Mouse (Mus musculus) left cerebral cortex, adult 11 months (tissue): ENCODE results near the gene Gm45521.
"Not testable (repeated sequence)": the region's sequence is repeated elsewhere in the genome, so short reads cannot be mapped to it uniquely, and the experiment has no call there.

Source experiments
- DNase-seq: peaks from one replicate; pipeline ENCODE4 v3.0.0; 2022; ENCODE audit warnings: low spot score

Gene Gm45521

DNA sequence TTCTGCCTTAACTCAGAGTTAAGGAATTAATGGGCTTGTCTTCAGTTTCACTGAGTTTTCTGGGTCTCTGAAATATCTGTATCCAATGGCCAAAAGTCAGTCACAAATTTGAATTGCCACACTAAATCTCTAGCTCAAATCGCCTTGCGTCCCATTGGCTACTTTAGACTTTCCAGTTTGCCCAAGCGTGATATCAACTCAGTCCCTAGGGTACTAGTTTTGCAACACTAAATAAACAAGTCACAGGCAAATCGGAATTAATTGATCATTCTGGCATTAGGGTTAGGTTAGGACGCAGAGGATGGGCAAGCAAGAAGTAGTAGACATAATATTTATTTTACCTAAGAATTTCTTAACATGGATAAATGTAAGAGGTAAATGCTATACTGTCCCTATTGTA lies 43.2 kb downstream of the Gm45521 start:
- DNase-seq = no peak

- DNase-seq = no peak
These were observed 44.0 kb downstream of the Gm45521 start for GRCm38 (mm10) chr14:8000831-8001685.

GRCm38 (mm10) chr14:8002432-8003092 lies 45.5 kb downstream of the Gm45521 start, which contains the start of gene Abhd6:
Gene Abhd6, plus strand, starts transcription at chr14:8002902.
- DNase-seq = peak; percentile 81

GRCm38 (mm10) chr14:8003093-8003670 lies 46.1 kb downstream of the Gm45521 start:
- DNase-seq = no peak

GRCm38 (mm10) chr14:8003727-8004670 lies 46.9 kb downstream of the Gm45521 start:
- DNase-seq = no peak

DNA sequence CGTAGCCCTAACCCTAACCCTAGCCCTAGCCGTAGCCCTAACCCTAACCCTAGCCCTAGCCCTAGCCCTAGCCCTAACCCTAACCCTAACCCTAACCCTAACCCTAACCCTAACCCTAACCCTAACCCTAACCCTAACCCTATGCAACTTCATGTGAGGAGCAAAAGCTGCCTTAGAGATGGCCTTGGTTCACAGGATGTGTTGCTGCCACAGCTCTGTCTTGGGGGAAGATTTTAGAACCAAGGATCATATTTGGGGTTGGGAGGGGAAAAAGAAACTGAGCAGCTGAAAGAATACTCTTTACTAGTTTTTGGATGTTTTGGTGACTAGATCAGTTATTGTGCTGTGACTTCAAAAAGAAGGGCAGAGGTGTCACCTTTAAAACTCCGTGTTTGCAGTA lies 49.0 kb downstream of the Gm45521 start:
- not testable (repeated sequence) for DNase-seq

GRCm38 (mm10) chr14:8007084-8007483 lies 50.0 kb downstream of the Gm45521 start:
- DNase-seq = no peak

GRCm38 (mm10) chr14:8007486-8007885 lies 50.4 kb downstream of the Gm45521 start:
- no peak for DNase-seq

DNA sequence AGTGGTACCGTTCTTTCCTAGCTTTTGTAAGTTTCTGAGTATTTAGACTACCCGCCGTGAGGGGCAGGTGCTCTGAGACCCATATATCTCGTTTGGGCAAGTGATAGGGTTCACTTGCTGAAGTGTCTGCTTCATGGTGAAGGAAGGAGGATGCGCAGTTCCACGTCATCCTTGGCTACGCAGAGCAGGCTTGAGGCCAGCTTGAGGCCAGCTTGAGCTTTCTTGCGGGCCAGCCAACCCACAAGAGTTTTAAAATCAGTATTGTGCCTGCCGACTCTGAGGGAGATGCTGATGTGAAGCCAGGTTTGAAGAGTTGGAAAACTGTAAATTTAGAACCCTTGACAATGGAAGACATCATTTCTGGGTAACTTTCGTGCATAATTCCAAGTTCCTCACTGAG lies 50.8 kb downstream of the Gm45521 start:
- no peak for DNase-seq
